Mouse (Mus musculus): Measurements from ENCODE around the gene Adam10. TPM values are rescaled to one million over a fixed set of nuclear protein-coding genes. Genes with fewer than 3 reads are reported as not detected.

The Adam10 gene
- 60.6 and 61.8 TPM in 2 replicates for polyA plus RNA-seq (2015; fragmentation: Nextera tagmentation; extraction: Ambion mirVana)

GRCm38 (mm10) chr9:70678682-70679131 is at the start of gene Adam10:
TSS of gene Adam10 (plus strand) at chr9:70678997.
- Histone ChIP-seq H3K4me2 (replicated peaks) (peak within 1 kb of the TSS; percentile 65), H3K27me3 (no peaks in the 10 kb centered on the region), H3K9me3 (replicated peaks) (no peaks in the 10 kb centered on the region), H3K27ac (replicated peaks) (peak within 1 kb of the TSS; percentile 96), H3K36me3 (no peaks in the 10 kb centered on the region), H3K4me3 (replicated peaks) (peak within 1 kb of the TSS; percentile 86), H3K9ac (peak within 1 kb of the TSS; percentile 87), H3K4me1 (peaks cover 10% of the 10 kb centered on the region; the same call in 1 of the 2 replicates)
- under 1% methylated on average over 44 of the region's 48 CpGs for WGBS
- peak; percentile 100 for ATAC-seq (ENCODE audit: insufficient number of reproducible peaks, low FRiP score, low TSS enrichment, low read depth)

- H3K27ac ChIP-seq (replicated peaks) = no peak overlapping the region
- no peaks in the 10 kb centered on the region for H3K27me3 ChIP-seq
- no peaks in the 10 kb centered on the region for H3K9me3 ChIP-seq (replicated peaks)
- ATAC-seq (ENCODE audit: insufficient number of reproducible peaks, low FRiP score, low TSS enrichment, low read depth) = no peak
- H3K4me1 ChIP-seq = peaks cover 6% of the 10 kb centered on the region; the same call in 1 of the 2 replicates
- no peak overlapping the region for H3K4me2 ChIP-seq (replicated peaks)
- WGBS = 73% methylated on average over 2 of the region's 2 CpGs
- no peak overlapping the region for H3K4me3 ChIP-seq (replicated peaks)
- H3K9ac ChIP-seq = no peak overlapping the region
- H3K36me3 ChIP-seq = 0 out of 2 replicates have a peak, but pooled peaks cover 4% of the 10 kb centered on the region
Measured at GRCm38 (mm10) chr9:70629711-70630110, 49.1 kb upstream of the Adam10 start.

- Histone ChIP-seq H3K9ac (no peak overlapping the region), H3K27ac (replicated peaks) (0 out of 2 replicates have a peak overlapping the region, but pooled peaks have one; percentile 36), H3K27me3 (no peaks in the 10 kb centered on the region), H3K4me1 (peaks cover 6% of the 10 kb centered on the region; the same call in 1 of the 2 replicates), H3K36me3 (no peaks in the 10 kb centered on the region), H3K9me3 (replicated peaks) (no peaks in the 10 kb centered on the region), H3K4me3 (replicated peaks) (no peak overlapping the region), H3K4me2 (replicated peaks) (no peak overlapping the region)
- no peak for ATAC-seq (ENCODE audit: insufficient number of reproducible peaks, low FRiP score, low TSS enrichment, low read depth)
- WGBS = 9% methylated on average over 5 of the region's 5 CpGs
Measured at GRCm38 (mm10) chr9:70631665-70632064, 47.1 kb upstream of the Adam10 start.

GRCm38 (mm10) chr9:70636748-70637147 is 42.0 kb upstream of the Adam10 start:
- no peak overlapping the region for H3K9ac ChIP-seq
- no peak overlapping the region for H3K27ac ChIP-seq (replicated peaks)
- peaks cover 4% of the 10 kb centered on the region; the same call in 1 of the 2 replicates for H3K36me3 ChIP-seq
- 76% methylated on average over 2 of the region's 2 CpGs for WGBS
- 0 out of 2 replicates have a peak, but pooled peaks cover 1% of the 10 kb centered on the region for H3K4me1 ChIP-seq
- H3K27me3 ChIP-seq = no peaks in the 10 kb centered on the region
- H3K9me3 ChIP-seq (replicated peaks) = no peaks in the 10 kb centered on the region
- no peak overlapping the region for H3K4me3 ChIP-seq (replicated peaks)
- H3K4me2 ChIP-seq (replicated peaks) = no peak overlapping the region
- no peak for ATAC-seq (ENCODE audit: insufficient number of reproducible peaks, low FRiP score, low TSS enrichment, low read depth)

- Histone ChIP-seq H3K4me1 (peaks cover 25% of the 10 kb centered on the region), H3K27me3 (no peaks in the 10 kb centered on the region), H3K9me3 (replicated peaks) (no peaks in the 10 kb centered on the region), H3K9ac (no peak overlapping the region), H3K4me3 (replicated peaks) (no peak overlapping the region), H3K27ac (replicated peaks) (no peak overlapping the region), H3K4me2 (replicated peaks) (no peak overlapping the region), H3K36me3 (no peaks in the 10 kb centered on the region)
- 82% methylated on average over 2 of the region's 2 CpGs for WGBS
- no peak for ATAC-seq (ENCODE audit: insufficient number of reproducible peaks, low FRiP score, low TSS enrichment, low read depth)
Measured at GRCm38 (mm10) chr9:70650260-70650659, 28.5 kb upstream of the Adam10 start.

GRCm38 (mm10) chr9:70650994-70651393 is 27.8 kb upstream of the Adam10 start:
- Histone ChIP-seq H3K4me2 (replicated peaks) (no peak overlapping the region), H3K4me3 (replicated peaks) (no peak overlapping the region), H3K4me1 (peaks cover 26% of the 10 kb centered on the region), H3K36me3 (no peaks in the 10 kb centered on the region), H3K27me3 (no peaks in the 10 kb centered on the region), H3K9me3 (replicated peaks) (no peaks in the 10 kb centered on the region), H3K27ac (replicated peaks) (no peak overlapping the region), H3K9ac (no peak overlapping the region)
- no peak for ATAC-seq (ENCODE audit: insufficient number of reproducible peaks, low FRiP score, low TSS enrichment, low read depth)
- WGBS = 85% methylated on average over 1 of the region's 1 CpGs

- WGBS = 41% methylated on average over 2 of the region's 2 CpGs
Measured at GRCm38 (mm10) chr9:70652221-70652620, 26.6 kb upstream of the Adam10 start.

GRCm38 (mm10) chr9:70653875-70654274 is 24.9 kb upstream of the Adam10 start:
- H3K4me2 ChIP-seq (replicated peaks) = peak overlapping the region; percentile 21
- ATAC-seq (ENCODE audit: insufficient number of reproducible peaks, low FRiP score, low TSS enrichment, low read depth) = no peak
- H3K4me1 ChIP-seq = peaks cover 35% of the 10 kb centered on the region
- 74% methylated on average over 2 of the region's 2 CpGs for WGBS
- no peak overlapping the region for H3K9ac ChIP-seq
- 0 out of 2 replicates have a peak overlapping the region, but pooled peaks have one; percentile 11 for H3K4me3 ChIP-seq (replicated peaks)
- H3K27me3 ChIP-seq = no peaks in the 10 kb centered on the region
- H3K36me3 ChIP-seq = no peaks in the 10 kb centered on the region
- no peak overlapping the region for H3K27ac ChIP-seq (replicated peaks)
- no peaks in the 10 kb centered on the region for H3K9me3 ChIP-seq (replicated peaks)

More at GRCm38 (mm10) chr9:70652221-70652620, 26.6 kb upstream of the Adam10 start:
- Histone ChIP-seq H3K4me2 (replicated peaks) (no peak overlapping the region), H3K27me3 (no peaks in the 10 kb centered on the region), H3K4me3 (replicated peaks) (no peak overlapping the region), H3K27ac (replicated peaks) (no peak overlapping the region), H3K9me3 (replicated peaks) (no peaks in the 10 kb centered on the region), H3K36me3 (no peaks in the 10 kb centered on the region), H3K9ac (no peak overlapping the region), H3K4me1 (peaks cover 31% of the 10 kb centered on the region)
- no peak for ATAC-seq (ENCODE audit: insufficient number of reproducible peaks, low FRiP score, low TSS enrichment, low read depth)

- no peaks in the 10 kb centered on the region for H3K27me3 ChIP-seq
- no peaks in the 10 kb centered on the region for H3K9me3 ChIP-seq (replicated peaks)
- no peak for ATAC-seq (ENCODE audit: insufficient number of reproducible peaks, low FRiP score, low TSS enrichment, low read depth)
- H3K4me1 ChIP-seq = peaks cover 35% of the 10 kb centered on the region
- no peak overlapping the region for H3K9ac ChIP-seq
- H3K36me3 ChIP-seq = no peaks in the 10 kb centered on the region
- peak overlapping the region; percentile 21 for H3K4me2 ChIP-seq (replicated peaks)
- 61% methylated on average over 4 of the region's 4 CpGs for WGBS
- no peak overlapping the region for H3K27ac ChIP-seq (replicated peaks)
- peak overlapping the region; percentile 11; the same call in 1 of the 2 replicates for H3K4me3 ChIP-seq (replicated peaks)
Measured at GRCm38 (mm10) chr9:70654496-70654895, 24.3 kb upstream of the Adam10 start.

- no peaks in the 10 kb centered on the region for H3K27me3 ChIP-seq
- 0 out of 2 replicates have a peak overlapping the region, but pooled peaks have one; percentile 85 for H3K9ac ChIP-seq
- no peak overlapping the region for H3K27ac ChIP-seq (replicated peaks)
- peak overlapping the region; percentile 88 for H3K4me2 ChIP-seq (replicated peaks)
- WGBS = 20% methylated on average over 2 of the region's 2 CpGs
- peaks cover 35% of the 10 kb centered on the region for H3K4me1 ChIP-seq
- no peaks in the 10 kb centered on the region for H3K9me3 ChIP-seq (replicated peaks)
- no peaks in the 10 kb centered on the region for H3K36me3 ChIP-seq
- peak overlapping the region; percentile 90 for H3K4me3 ChIP-seq (replicated peaks)
- ATAC-seq (ENCODE audit: insufficient number of reproducible peaks, low FRiP score, low TSS enrichment, low read depth) = no peak
Measured at GRCm38 (mm10) chr9:70655764-70656129, 23.1 kb upstream of the Adam10 start.

- H3K36me3 ChIP-seq = no peaks in the 10 kb centered on the region
- H3K9ac ChIP-seq = peak within 1 kb of the TSS; percentile 85
- no peaks in the 10 kb centered on the region for H3K27me3 ChIP-seq
- H3K4me3 ChIP-seq (replicated peaks) = peak within 1 kb of the TSS; percentile 90
- under 1% methylated on average over 72 of the region's 72 CpGs for WGBS
- ATAC-seq (ENCODE audit: insufficient number of reproducible peaks, low FRiP score, low TSS enrichment, low read depth) = peak; percentile 58
- H3K9me3 ChIP-seq (replicated peaks) = no peaks in the 10 kb centered on the region
- peak within 1 kb of the TSS; percentile 96 for H3K27ac ChIP-seq (replicated peaks)
- peaks cover 35% of the 10 kb centered on the region for H3K4me1 ChIP-seq
- H3K4me2 ChIP-seq (replicated peaks) = peak within 1 kb of the TSS; percentile 88
Measured at GRCm38 (mm10) chr9:70656130-70657007, 22.4 kb upstream of the Adam10 start, which contains the start of gene Gm10642. TSS of gene Gm10642 (plus strand) at chr9:70656251.

Measured in embryonic facial prominence, embryonic 15.5 days (tissue).